Mouse (Mus musculus) forebrain, embryonic 13.5 days (tissue): ENCODE measurements at regions not wholly inside any gene's neighbourhood (a gene's known extent, or its start where the extent isn't known, plus 50 kb on each side); places are given as distances from the start of the nearest gene placed in this dataset.
"Not testable (repeated sequence)": the region's sequence is repeated elsewhere in the genome, so short reads cannot be mapped to it uniquely, and the experiment has no call there.

ENCODE experiments used
- ATAC-seq: fragments of 200-750 bp; cut with Nextera tagmentation; 2 replicates; pipeline ENCODE4 v1.8.0; 2017
- H3K27ac ChIP-seq: fragments of 300-500 bp; sonication (generic); 2 replicates; pipeline ENCODE4 v1.5.1; 2015; ENCODE audit warnings: inconsistent platforms, mild to moderate bottlenecking, moderate library complexity
- H3K27me3 ChIP-seq: fragments of 300-500 bp; sonication (generic); 2 replicates; pipeline ENCODE4 v1.6.1; 2015; ENCODE audit warnings: mild to moderate bottlenecking, inconsistent platforms
- H3K36me3 ChIP-seq: fragments of 300-500 bp; sonication (generic); 2 replicates; pipeline ENCODE4 v1.6.1; 2015; ENCODE audit warnings: mild to moderate bottlenecking, inconsistent platforms; ENCODE audit not compliant: poor library complexity, severe bottlenecking
- H3K4me1 ChIP-seq: fragments of 300-500 bp; sonication (generic); 2 replicates; pipeline ENCODE4 v1.6.1; 2015; ENCODE audit warnings: inconsistent platforms
- H3K4me2 ChIP-seq: fragments of 300-500 bp; sonication (generic); 2 replicates; pipeline ENCODE4 v1.6.1; 2015; ENCODE audit warnings: inconsistent platforms, mild to moderate bottlenecking, moderate library complexity
- H3K4me3 ChIP-seq: fragments of 300-500 bp; sonication (generic); 2 replicates; pipeline ENCODE4 v1.5.1; 2015; ENCODE audit warnings: mild to moderate bottlenecking, inconsistent platforms
- H3K9ac ChIP-seq: fragments of 300-500 bp; sonication (generic); 2 replicates; pipeline ENCODE4 v1.6.1; 2015; ENCODE audit warnings: mild to moderate bottlenecking, inconsistent platforms
- H3K9me3 ChIP-seq: fragments of 300-500 bp; sonication (generic); replicated peaks from 2 replicates; pipeline ENCODE4 v1.6.1; 2016; ENCODE audit warnings: inconsistent platforms
- WGBS: fragments of 180-500 bp; shearing (Covaris S2); methylation state at CpG from one replicate; pipeline ENCODE4 v1.1.7; 2015; 5-methylcytosine and 5-hydroxymethylcytosine counted together

DNA sequence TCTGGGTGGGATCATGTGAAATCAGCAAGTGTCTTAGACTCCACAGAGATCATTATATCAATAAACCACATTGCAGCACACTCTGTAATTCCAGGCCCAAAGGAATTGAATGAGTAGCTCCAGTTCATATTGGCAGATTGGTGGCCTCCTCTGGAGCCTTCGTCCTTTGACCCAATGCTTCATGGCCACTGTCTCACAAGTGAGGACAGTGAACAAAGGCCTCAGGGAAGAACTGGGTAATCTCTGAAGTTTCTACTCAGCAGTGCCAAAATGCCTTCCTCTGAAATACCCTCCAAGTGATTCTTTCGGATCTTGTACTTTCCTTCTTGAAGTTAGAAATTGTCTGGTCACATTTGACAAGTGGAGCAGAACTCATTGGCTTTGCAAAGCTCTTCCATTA, 135.8 kb upstream of the Fam84a start:
- no peak overlapping the region for H3K4me2 ChIP-seq
- no peak for ATAC-seq
- H3K27ac ChIP-seq: no peak overlapping the region
- no peaks in the 10 kb centered on the region for H3K27me3 ChIP-seq
- H3K9me3 ChIP-seq: no peaks in the 10 kb centered on the region
- WGBS: 87% methylated on average over 2 of the region's 2 CpGs
- H3K4me1 ChIP-seq: peaks cover 7% of the 10 kb centered on the region
- no peak overlapping the region for H3K4me3 ChIP-seq
- no peak overlapping the region for H3K9ac ChIP-seq
- H3K36me3 ChIP-seq: no peaks in the 10 kb centered on the region

DNA sequence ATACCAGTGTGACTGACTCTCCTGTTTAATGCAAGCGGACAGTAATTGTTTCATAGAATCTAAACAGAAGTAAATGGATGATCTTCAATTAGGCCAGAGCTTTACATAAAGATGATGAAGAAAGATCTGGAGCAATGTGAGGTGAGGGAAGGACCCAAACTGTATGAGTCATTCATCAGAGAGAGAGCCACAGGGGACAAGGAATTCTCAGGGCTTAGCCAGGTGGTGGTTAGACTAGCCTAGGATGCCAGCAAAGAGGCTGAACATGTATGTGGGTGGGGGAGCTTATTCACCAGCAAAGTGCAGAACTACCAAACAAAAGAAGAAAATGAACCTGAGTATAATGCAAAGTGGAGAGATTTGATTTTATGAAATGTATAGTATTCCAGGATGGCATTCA, 134.8 kb upstream of the Fam84a start:
- Histone ChIP-seq H3K27ac (no peak overlapping the region), H3K36me3 (no peaks in the 10 kb centered on the region), H3K9me3 (no peaks in the 10 kb centered on the region), H3K9ac (no peak overlapping the region), H3K4me3 (no peak overlapping the region), H3K4me2 (no peak overlapping the region), H3K27me3 (no peaks in the 10 kb centered on the region), H3K4me1 (peaks cover 8% of the 10 kb centered on the region)
- no peak for ATAC-seq
- WGBS: 89% methylated on average over 1 of the region's 1 CpGs

DNA sequence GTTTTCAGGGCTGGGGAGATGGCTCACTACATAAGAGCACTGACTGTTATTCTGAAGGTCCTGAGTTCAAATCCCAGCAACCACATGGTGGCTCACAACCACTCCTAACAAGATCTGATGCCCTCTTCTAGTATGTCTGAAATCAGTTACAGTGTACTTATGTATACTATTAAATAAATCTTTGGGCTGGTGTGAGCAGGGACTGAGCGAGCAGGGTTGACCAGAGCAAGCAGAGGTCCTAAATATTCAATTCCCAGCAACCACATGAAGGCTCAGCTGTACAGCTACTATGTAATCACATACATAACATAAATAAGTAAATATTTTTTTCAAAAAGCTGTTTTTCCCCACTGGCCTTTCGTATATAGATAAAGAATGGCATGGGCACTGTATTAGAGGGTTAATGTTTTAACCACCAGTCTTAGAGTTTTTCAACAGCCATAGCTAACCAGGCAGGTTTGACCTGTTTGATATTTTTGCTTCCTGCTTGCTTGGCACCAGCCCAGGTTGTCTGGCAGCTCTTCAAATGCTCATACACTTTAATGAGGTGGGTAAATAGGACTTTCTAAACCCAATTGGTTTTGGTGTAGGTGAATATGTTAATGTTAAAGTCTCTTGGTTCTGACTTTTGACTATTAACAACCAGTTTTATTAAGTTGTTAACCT, 134.1 kb upstream of the Fam84a start:
- ATAC-seq: no peak

DNA sequence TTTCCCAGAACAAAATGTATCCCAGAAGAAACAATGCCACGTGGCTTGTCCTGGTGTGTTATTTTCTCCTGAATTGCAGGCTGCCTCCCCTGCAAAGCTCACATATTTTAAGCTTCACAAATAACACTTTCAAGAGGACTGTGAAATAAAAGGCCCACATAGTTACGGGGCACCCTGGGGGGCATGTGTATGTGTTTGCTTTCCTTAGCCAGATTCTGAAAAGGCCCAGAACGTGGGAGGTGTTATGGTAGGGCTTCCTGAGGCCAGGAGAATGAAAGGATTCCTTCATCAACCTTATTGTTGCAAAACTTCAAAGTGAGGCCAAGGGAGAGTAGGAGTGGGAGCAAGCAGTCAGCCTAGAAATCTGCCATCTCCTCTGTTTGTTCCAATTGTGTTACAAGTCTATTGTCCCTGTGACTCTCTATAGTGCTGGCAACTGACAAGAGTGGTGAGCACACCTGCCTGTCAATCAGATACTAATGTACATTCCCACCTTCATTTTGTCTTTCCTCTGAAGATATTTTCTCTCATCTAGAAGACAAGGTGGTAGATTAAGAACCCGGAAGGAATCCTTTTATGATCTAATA, 131.3 kb upstream of the Fam84a start:
- no peaks in the 10 kb centered on the region for H3K27me3 ChIP-seq
- 26% methylated on average over 4 of the region's 4 CpGs for WGBS
- peak; percentile 59 for ATAC-seq

More for the DNA sequence above, 134.1 kb upstream of the Fam84a start:
- H3K27me3 ChIP-seq: no peaks in the 10 kb centered on the region
- no peak overlapping the region for H3K27ac ChIP-seq
- H3K36me3 ChIP-seq: no peaks in the 10 kb centered on the region
- peaks cover 8% of the 10 kb centered on the region for H3K4me1 ChIP-seq
- H3K9me3 ChIP-seq: no peaks in the 10 kb centered on the region
- 86% methylated on average over 2 of the region's 2 CpGs for WGBS
- H3K4me2 ChIP-seq: no peak overlapping the region
- H3K4me3 ChIP-seq: no peak overlapping the region
- no peak overlapping the region for H3K9ac ChIP-seq

DNA sequence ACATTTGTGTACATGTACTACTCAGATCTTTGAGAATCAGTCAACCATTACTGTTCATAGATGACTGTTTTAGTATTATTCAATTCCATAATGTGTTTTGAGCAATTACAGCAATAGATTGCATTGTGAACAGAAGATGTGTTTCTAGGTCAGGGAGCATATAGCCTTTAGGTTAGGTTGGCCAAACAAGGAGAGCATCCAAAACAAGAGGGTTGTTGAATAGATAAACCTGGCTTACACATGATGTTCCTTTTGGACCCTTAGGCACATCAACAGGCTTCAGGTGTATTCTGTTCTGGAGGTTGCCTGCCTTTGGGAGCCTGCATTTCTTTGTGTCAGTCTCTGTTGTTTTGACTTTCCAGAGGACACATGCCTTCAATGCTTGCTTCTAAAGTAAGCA, 123.4 kb upstream of the Fam84a start:
- H3K4me2 ChIP-seq: no peak overlapping the region
- no peak overlapping the region for H3K9ac ChIP-seq
- ATAC-seq: no peak
- H3K36me3 ChIP-seq: no peaks in the 10 kb centered on the region
- H3K4me1 ChIP-seq: no peaks in the 10 kb centered on the region
- no peaks in the 10 kb centered on the region for H3K27me3 ChIP-seq
- H3K9me3 ChIP-seq: no peaks in the 10 kb centered on the region
- H3K4me3 ChIP-seq: no peak overlapping the region
- no peak overlapping the region for H3K27ac ChIP-seq

More for the DNA sequence above, 131.3 kb upstream of the Fam84a start:
- Histone ChIP-seq H3K9ac (no peak overlapping the region), H3K4me1 (peaks cover 8% of the 10 kb centered on the region), H3K4me2 (no peak overlapping the region), H3K36me3 (no peaks in the 10 kb centered on the region), H3K27ac (no peak overlapping the region), H3K4me3 (no peak overlapping the region), H3K9me3 (no peaks in the 10 kb centered on the region)

DNA sequence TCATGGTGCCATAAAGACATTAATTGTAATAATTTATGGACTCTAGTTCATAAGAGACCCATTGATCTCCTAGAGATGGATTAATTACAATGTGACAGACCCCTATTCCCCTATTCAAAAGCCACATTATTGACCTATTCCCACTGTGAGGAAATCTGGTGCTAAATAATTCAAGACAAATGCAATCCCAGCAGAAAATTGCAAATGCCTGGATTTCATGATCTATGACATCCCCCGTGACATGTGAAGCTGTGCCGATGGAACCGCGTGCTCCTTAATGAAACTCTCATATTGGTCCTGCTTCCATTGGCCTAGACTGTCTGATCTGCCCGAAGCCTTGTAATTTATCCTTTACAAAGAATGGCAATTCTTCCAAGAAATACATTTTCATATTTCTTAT, 122.9 kb upstream of the Fam84a start:
- Histone ChIP-seq H3K4me3 (no peak overlapping the region), H3K27me3 (no peaks in the 10 kb centered on the region), H3K27ac (no peak overlapping the region), H3K36me3 (no peaks in the 10 kb centered on the region), H3K9ac (no peak overlapping the region), H3K4me2 (no peak overlapping the region), H3K9me3 (no peaks in the 10 kb centered on the region), H3K4me1 (no peaks in the 10 kb centered on the region)
- ATAC-seq: no peak
- WGBS: 92% methylated on average over 5 of the region's 5 CpGs

- Histone ChIP-seq H3K9me3 (no peaks in the 10 kb centered on the region), H3K4me2 (no peak overlapping the region), H3K4me3 (no peak overlapping the region), H3K27me3 (no peaks in the 10 kb centered on the region), H3K27ac (no peak overlapping the region), H3K9ac (no peak overlapping the region), H3K36me3 (no peaks in the 10 kb centered on the region), H3K4me1 (no peaks in the 10 kb centered on the region)
- no peak for ATAC-seq
These were observed 119.4 kb upstream of the Fam84a start for GRCm38 (mm10) chr12:14271216-14271615.

GRCm38 (mm10) chr12:14261102-14261501, 109.2 kb upstream of the Fam84a start:
- no peak for ATAC-seq
- no peaks in the 10 kb centered on the region for H3K36me3 ChIP-seq
- 62% methylated on average over 2 of the region's 2 CpGs for WGBS

GRCm38 (mm10) chr12:14260288-14260687, 108.4 kb upstream of the Fam84a start:
- Histone ChIP-seq H3K27me3 (no peaks in the 10 kb centered on the region), H3K36me3 (no peaks in the 10 kb centered on the region), H3K4me1 (no peaks in the 10 kb centered on the region), H3K4me2 (no peak overlapping the region), H3K27ac (no peak overlapping the region), H3K4me3 (no peak overlapping the region), H3K9ac (no peak overlapping the region), H3K9me3 (no peaks in the 10 kb centered on the region)
- ATAC-seq: peak; percentile 71
- 45% methylated on average over 4 of the region's 4 CpGs for WGBS

More at GRCm38 (mm10) chr12:14261102-14261501, 109.2 kb upstream of the Fam84a start:
- H3K27me3 ChIP-seq: no peaks in the 10 kb centered on the region
- H3K4me1 ChIP-seq: no peaks in the 10 kb centered on the region
- H3K9ac ChIP-seq: no peak overlapping the region
- H3K4me3 ChIP-seq: no peak overlapping the region
- no peak overlapping the region for H3K27ac ChIP-seq
- H3K9me3 ChIP-seq: no peaks in the 10 kb centered on the region
- H3K4me2 ChIP-seq: no peak overlapping the region

- H3K4me1 ChIP-seq: no peaks in the 10 kb centered on the region
- H3K4me3 ChIP-seq: no peak overlapping the region
- H3K36me3 ChIP-seq: no peaks in the 10 kb centered on the region
- 88% methylated on average over 5 of the region's 5 CpGs for WGBS
- no peak overlapping the region for H3K4me2 ChIP-seq
- no peak for ATAC-seq
- H3K9me3 ChIP-seq: no peaks in the 10 kb centered on the region
- H3K27me3 ChIP-seq: no peaks in the 10 kb centered on the region
- no peak overlapping the region for H3K27ac ChIP-seq
- no peak overlapping the region for H3K9ac ChIP-seq
These were observed 101.5 kb upstream of the Fam84a start for GRCm38 (mm10) chr12:14253336-14253735.

DNA sequence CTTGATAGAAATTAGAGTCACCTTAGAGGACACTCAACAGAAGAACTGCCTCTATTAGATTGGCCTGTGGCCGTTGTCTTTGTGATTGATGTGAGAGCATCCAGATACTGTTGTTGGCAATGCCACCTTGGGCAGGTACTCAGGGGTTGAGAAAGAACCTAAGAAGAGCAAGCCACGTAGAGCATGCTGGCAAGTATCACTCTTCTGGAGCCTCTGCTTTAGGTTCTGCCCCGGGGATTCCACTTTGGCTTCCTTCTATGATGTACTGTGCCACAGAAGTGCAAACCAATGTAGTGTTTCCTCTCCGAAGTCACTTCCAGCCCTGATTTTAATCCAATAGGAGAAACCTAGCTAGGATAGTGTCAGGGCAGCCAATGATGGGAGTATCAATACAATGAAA, 98.3 kb upstream of the Fam84a start:
- Histone ChIP-seq H3K9ac (no peak overlapping the region), H3K4me1 (no peaks in the 10 kb centered on the region), H3K4me2 (no peak overlapping the region), H3K27me3 (no peaks in the 10 kb centered on the region), H3K4me3 (no peak overlapping the region), H3K27ac (no peak overlapping the region), H3K36me3 (no peaks in the 10 kb centered on the region), H3K9me3 (no peaks in the 10 kb centered on the region)
- no peak for ATAC-seq
- 87% methylated on average over 4 of the region's 4 CpGs for WGBS

DNA sequence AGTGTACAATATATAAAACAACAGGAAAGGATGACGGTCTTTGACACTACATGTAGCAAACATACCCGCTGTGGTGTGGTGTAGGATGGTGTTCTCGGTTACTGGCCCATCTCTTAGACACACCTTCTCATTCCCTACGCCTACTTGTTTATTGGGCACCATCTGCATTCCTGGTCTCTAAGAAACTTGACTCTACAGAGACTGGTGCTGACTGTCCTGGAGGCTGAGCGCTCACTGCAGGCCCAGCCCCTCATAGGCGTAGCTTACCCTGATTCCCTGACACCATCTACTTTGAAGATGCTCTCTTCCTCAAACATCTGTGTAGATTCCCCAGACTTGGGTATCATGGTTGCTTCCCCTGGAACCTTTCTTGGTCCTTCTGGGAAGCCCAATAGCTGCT, 90.9 kb upstream of the Fam84a start:
- not testable (repeated sequence) for ATAC-seq, H3K4me1 ChIP-seq, H3K27ac ChIP-seq, H3K9me3 ChIP-seq, H3K4me3 ChIP-seq, H3K27me3 ChIP-seq, H3K4me2 ChIP-seq, H3K9ac ChIP-seq, H3K36me3 ChIP-seq
- 95% methylated on average over 6 of the region's 6 CpGs for WGBS

DNA sequence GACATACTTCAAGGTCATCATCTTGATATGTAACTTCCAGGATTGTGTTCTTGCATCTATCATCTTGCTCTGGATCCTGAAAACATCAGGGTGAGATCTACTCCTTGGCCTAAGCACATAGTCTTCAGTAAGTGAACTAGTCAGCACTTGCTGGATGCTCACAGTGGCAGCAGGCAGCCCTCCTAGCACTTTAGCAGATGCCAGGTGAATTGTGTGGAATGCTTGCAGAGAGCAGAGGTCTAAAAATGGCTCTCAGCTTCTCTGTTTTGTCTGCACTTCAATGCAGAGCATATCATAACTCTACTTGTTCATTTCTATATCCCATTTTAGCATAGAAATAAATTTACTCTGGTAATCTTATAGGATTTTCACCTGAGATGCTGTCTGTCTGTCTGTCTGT, 85.8 kb upstream of the Fam84a start:
- no peak for ATAC-seq
- no peaks in the 10 kb centered on the region for H3K9me3 ChIP-seq
- no peak overlapping the region for H3K4me3 ChIP-seq
- H3K27me3 ChIP-seq: no peaks in the 10 kb centered on the region
- no peak overlapping the region for H3K27ac ChIP-seq
- H3K36me3 ChIP-seq: no peaks in the 10 kb centered on the region
- no peak overlapping the region for H3K4me2 ChIP-seq
- no peak overlapping the region for H3K9ac ChIP-seq
- H3K4me1 ChIP-seq: no peaks in the 10 kb centered on the region
